Mouse (Mus musculus) left cerebral cortex, postnatal 10 days (tissue): ENCODE data around the gene Ninj2. TPM values are rescaled to one million over a fixed set of nuclear protein-coding genes. Genes with fewer than 3 reads are reported as not detected.

Experiments
- DNase-seq, 2 experiments: peaks; one replicate each; pipeline ENCODE4 v3.0.0; 2021 to 2022; ENCODE audit warnings: low spot score in 2 of 2, mixed read lengths in 1 of 2; ENCODE audit errors: extremely low spot score in 1 of 2
- intact Hi-C: fragments of 180-260 bp; cut with DNase I; formaldehyde crosslinking; loops from one replicate; pipeline ENCODE4 v1.15.1; 2025
- total RNA-seq, 2 experiments: library from RNA; stranded (reverse); gene quantifications; 2 replicates each; pipeline ENCODE4 v1.2.3; 2021

The Ninj2 gene
- total RNA-seq, 2 experiments from 2014 or later, result 0.43 to 0.45 TPM

DNA sequence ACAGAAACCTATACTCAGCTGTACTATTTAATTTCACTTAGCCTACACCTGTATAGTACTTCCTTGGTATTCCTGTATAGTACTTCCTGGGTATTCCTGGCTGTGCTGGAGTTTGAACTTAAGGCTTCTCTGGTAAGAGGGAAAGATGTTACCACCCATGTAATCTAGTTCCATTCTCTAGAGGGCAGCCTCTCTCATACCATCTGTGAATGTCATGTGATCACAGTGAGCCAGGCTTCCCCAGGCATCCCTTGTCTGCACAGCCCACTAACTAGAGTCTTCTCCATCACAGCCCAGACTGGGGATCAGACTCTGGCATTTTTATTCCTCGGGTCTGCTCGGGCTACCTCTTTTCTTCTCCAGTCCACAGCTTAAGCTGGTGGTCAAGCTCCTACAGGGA, 126.1 kb downstream of the Ninj2 start:
- intact Hi-C loops, result no loop called here
- DNase-seq, result no peak

DNA sequence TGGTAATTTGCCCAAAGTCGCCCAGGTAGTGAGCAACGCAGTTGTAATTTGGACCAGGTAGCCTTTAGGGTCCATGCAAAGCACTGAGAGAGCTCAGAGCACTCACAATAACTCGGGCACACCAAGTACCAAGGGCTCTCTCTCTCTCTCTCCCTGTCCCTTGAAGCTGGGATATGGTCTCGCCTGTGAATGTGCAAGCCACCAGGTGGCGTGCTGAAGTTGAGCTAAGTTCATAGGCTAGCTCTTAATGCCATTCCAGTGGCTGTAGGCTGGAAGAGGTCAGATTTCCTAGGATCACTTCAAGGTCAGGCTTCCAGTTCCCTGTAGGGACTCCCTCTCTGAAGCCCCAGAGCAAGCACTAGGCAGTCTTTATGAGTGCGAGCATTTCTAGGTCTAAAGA, 129.5 kb downstream of the Ninj2 start:
- intact Hi-C loops, result loop anchor here (2.0 kb wide), 1 partner anchor 78 kb away; no protein-coding TSS in a partner anchor

DNA sequence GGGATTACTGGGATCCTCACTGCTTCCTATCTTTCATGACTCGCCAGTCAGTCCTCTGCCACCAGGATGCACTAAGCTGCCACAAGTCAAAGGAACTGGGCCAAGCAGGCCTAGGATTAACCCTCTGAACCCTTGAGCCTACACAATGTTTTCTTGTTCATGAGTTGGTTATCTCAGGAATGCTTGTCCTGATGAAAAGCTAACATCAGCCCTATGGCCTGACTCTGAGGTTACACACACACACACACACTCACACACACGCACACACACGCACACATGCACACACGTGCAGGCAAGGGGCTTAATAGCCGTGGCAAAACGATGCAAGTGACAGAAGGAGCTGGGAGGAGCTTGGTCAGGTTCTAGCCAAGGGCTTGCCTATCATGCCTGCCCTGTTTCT, 132.2 kb downstream of the Ninj2 start:
- intact Hi-C loops, result no loop called here
- DNase-seq, result no peak

More for the DNA sequence above, 129.5 kb downstream of the Ninj2 start:
- peak; percentile 9 to 62 for DNase-seq

DNA sequence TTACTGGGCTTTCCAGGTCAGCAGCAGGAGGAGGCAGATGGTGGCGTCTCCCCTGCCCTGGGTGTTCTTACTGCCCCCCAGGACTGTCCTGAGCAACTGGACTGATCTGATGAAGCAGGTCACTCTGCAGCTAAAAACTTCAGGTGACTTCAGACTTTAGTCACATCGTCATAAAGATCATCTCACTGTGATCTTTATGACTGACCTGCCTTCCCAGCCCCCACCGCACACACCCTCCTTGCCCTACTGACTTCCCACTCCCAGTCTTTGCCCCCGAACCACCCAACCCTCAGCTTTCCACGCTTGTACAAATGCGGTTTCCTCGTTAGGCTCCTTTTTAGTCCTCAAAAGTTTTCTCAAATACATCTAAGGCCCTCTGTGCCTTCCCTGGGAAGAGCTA, 133.9 kb downstream of the Ninj2 start:
- no peak for DNase-seq
- intact Hi-C loops, result no loop called here

DNA sequence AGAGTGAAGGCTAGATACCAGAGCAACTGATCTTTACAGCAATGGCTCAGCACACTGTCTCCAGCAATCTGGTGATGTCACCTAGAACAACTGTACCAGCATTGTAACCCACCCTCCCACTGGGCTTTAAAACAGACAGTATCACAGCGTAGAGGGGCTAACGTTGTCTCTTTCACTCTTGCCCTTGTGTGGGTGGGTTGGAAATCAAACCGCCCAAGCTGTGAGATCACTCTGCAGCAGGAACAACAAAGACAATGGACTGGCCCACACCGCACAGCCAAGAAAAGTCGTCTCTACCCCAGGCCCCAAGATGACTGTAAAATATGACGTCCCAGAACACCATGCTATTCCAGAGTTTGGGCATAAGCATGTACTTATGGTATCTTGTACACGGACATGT, 136.7 kb downstream of the Ninj2 start:
- intact Hi-C loops, result no loop called here

DNA sequence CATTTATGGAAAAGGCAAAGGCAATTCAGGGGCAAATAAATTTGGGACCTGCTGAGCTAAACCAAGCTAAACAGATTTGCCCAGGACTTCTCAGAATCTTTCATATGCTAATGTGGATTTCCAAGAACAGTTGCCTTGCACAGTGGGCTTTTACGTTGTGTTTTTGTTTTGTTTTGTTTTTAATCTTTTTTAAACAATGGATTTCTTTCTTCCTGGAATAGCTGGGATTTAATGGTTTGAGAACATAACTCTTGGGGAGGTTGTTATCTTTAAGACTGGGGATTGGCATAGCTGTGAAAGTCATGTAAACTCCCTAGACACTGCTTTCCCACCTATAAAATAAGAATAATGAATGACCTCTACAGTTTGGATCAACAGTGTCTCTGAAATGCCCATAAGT, 137.3 kb downstream of the Ninj2 start:
- intact Hi-C loops, result no loop called here
- no peak for DNase-seq

More for the DNA sequence above, 136.7 kb downstream of the Ninj2 start:
- no peak for DNase-seq

DNA sequence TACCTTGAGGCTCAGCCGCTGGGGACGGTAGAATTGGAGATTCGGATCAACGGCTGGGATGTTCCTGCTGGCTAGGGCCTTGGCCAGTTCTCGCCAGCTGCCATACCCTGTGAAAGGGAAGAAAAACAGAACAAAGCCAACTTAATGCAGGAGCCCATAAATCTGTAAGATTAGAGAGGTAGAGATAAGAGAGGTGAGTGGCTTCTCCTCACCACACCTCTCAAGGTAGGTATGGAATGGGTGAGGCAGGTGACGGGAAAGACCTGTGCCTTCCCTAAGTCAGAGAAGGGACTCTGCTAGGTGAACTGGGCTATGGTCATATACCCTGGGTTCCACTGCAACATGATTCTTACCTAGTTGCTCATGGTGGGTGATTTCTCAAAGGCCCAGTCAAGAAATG, 139.7 kb downstream of the Ninj2 start:
- DNase-seq, result no peak
- intact Hi-C loops, result no loop called here

DNA sequence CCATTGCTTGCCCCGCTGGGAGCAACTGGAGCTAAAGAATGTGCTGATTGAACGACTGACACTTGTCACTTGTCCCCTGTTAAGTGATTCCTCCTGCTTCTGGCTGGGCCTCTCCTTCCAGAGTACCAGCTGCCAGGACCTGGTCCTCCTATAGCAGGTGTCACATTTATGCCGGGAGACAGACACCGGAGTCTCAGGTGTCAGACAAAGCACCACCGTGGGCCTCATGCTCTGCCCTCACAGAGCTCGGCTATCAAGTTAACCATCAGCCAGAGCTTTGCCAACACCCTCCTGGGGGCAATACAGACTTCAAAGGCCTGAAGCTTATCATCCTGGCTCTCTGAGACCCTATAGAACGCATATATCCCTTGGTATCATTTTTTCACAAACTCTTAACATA, 142.7 kb downstream of the Ninj2 start:
- intact Hi-C loops, result no loop called here
- no peak for DNase-seq

DNA sequence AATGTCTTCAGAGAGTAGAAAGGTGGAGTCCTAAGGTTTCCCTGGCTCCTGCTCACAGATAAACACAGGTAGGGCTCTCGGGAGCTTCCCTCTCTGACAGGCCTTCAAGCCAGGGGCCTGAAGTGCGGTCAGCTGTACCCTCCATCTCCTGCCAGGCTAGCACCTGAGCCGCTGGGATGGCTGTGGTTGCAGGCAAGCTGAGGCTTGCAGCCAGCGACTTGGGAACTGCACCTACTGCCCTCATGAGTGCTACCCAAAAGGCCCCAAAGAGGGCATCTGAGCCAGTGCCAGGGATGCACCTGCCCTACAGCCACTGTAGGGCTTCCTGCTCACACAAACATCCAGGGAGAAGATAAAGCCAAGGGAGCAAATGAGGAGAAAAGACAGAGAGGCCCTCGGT, 147.3 kb downstream of the Ninj2 start:
- intact Hi-C loops, result no loop called here
- no peak for DNase-seq

DNA sequence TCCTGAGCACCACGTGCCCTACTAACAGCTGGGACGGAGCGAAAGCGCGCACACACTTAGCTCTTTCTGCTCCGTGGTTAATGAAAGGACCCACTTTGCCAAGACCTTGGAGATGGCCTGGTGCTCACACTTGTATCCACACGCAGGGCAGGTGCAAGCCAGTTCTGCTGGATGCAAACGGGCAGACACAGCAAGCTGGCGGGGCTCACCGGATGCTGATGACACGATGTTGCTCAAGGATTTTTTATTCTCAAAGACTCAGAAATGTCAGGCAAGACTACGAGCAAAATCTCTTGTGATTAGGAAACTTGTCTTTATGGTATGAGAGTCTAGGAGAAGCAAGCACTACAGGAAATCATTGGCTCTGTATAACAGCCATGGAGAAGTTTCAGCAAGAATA, 148.3 kb downstream of the Ninj2 start:
- DNase-seq, result no peak
- intact Hi-C loops, result no loop called here

DNA sequence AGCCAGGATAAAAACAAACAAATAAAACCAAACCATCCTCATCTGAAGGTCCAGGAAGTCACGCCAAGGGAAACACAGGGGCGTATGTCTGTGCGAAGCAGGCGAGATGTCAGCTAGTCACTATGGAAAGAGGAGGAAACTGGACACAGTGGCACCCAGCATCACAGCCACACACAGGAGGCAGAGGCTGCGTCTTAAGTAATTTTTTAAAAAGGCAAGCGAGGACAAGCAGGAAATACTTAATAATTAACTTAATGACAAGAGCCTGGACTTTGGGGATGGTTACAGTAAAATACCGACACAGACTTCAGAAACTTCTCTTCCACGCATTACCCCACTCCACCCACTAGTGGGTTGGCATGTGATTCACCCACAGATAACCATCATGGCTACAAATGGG, 149.4 kb downstream of the Ninj2 start:
- intact Hi-C loops, result no loop called here

DNA sequence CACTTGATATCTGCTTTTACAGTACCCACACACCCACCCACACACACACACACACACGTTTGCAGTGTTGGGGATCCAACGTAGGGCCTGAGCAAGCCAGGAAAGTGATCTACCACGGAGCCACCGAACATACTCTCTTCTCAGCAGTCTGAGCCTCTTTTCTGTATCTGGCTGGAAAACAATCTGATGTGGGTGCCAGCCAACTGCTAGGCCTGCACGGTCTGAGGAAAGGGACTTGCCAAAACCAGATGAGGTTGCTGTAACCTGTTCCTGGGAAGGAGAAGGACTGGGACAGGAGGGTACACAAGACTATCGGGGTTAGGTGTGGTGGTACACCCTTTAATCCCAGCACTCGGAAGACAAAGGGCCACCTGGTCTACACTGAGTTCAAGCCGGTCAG, 150.1 kb downstream of the Ninj2 start:
- intact Hi-C loops, result no loop called here
- DNase-seq, result no peak

More for the DNA sequence above, 149.4 kb downstream of the Ninj2 start:
- no peak for DNase-seq

DNA sequence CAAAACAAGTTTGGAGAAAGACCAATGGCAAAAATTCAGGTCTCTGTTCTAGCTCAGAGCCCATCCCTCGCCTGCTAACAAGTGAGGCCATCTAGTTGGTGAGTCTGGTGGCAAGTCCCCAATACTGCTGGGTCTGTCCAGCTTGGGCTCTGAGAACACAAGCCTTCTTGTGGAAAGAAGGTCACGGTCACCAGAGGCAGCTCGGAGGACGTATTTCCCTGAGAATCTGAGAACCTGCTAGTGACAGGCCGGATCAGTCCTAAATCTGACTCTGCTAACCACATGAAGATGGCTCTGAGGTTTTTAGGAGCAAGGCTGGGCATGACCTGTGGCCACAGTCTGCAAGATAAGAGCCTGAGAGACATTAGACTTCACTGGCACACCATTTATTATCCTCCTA, 153.5 kb downstream of the Ninj2 start:
- intact Hi-C loops, result no loop called here
- DNase-seq, result no peak

DNA sequence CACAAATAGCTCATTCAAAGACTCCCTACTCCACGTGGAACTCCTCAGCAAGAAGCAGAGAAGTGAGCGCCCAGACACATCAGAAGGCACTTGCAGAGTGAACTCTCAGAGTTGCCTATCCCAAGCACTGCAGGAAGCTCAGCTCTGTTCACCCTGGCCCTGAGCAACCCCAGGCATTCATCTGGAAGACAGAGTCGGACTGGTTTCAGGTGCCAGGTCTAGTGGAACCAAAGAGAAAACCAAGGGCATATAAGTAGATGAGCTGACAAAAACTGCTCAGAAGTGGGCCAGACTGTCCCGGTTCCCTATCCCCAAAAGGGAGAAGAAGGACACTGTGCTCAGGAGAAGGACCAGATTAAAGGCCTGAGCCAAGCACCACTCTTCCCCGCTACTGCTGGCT, 156.7 kb downstream of the Ninj2 start:
- DNase-seq, result no peak
- intact Hi-C loops, result no loop called here

Other genes with a start within 250 kb of the Ninj2 start
- gene Erc1, start 245.2 kb upstream of the Ninj2 start, total RNA-seq, result 100 to 1,000 TPM; 127 to 131 TPM
- 10 to 100 TPM; 26.7 to 32.7 TPM for gene Rad52, start 190.7 kb upstream of the Ninj2 start, total RNA-seq
- 100 to 1,000 TPM; 118 to 121 TPM for gene Wnk1, start 54.7 kb upstream of the Ninj2 start, total RNA-seq
- not detected for gene D330020A13Rik, start 201.0 kb downstream of the Ninj2 start, total RNA-seq
- gene B4galnt3, start 201.2 kb downstream of the Ninj2 start, total RNA-seq, result under 1 TPM; 0.30 to 0.32 TPM